Mouse (Mus musculus): ENCODE data around the gene Nptn.

DNA sequence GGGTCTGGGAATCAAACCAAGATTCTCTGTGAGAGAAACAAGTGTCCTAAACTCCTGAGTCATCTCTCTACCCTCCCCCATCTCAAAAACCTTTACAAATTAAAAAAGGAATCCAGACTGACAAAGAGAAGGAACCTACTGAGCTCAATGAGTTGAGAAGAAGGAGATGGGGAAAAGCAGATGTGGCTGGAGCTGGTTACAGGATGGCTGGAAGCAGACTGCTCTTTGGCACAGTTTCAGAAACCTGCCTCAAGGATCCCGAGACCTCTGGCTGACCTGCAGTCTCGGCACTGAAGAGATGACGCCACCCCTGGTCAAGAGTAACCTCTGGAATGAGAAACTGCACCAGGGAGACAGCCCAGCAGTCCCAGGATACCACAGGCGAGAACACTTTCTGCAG is 90.4 kb downstream of the Nptn start:
- no peak for TF ChIP-seq CTCF (IDR thresholded peaks at IDR 0.05; ENCODE audit: low read depth)
- no peak for TF ChIP-seq EP300 (optimal IDR thresholded peaks at IDR 0.05)

Data from stomach, postnatal 0 days (tissue).